Mouse (Mus musculus): ENCODE measurements around the gene 4930469K13Rik. TPM values are rescaled to one million over a fixed set of nuclear protein-coding genes. Genes with fewer than 3 reads are reported as not detected.

The 4930469K13Rik gene
- polyA plus RNA-seq, 1 experiment from 2014 or later: not detected

DNA sequence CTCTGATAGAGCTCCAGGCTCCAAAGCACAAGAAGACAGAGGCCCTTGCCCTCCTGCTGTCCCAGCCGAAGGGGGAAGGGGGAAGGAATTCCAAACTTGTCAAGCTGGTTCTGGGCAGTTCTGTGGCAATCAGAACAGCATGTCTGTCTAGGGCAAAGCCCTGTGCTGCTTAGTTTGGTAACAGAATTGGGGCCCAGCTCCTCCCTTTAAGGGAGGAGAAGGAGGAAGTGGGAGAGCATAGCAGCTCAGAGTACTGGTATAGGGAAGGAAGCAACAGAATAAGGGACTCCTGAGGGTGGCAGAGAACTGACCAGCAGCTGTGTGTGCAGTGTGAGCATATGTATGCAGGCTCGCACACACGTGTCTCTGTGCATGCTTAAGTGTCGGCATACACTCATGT lies 26.0 kb downstream of the 4930469K13Rik start:
- Histone ChIP-seq H3K4me3 (ENCODE audit: low read depth, low read length) (no peak overlapping the region), H3K9ac (ENCODE audit: low read length) (no peak overlapping the region), H3K4me2 (ENCODE audit: low read depth, low read length, severe bottlenecking) (no peak overlapping the region), H3K36me3 (ENCODE audit: control insufficient read depth, insufficient read depth, low read length) (no peaks in the 10 kb centered on the region), H3K27me3 (ENCODE audit: control insufficient read depth, insufficient read depth, low read length) (peaks cover 3% of the 10 kb centered on the region; the same call in 1 of the 2 replicates), H3K27ac (ENCODE audit: low read depth, low read length) (no peak overlapping the region), H3K4me1 (replicated peaks; ENCODE audit: control insufficient read depth, insufficient read depth, low read length) (no peaks in the 10 kb centered on the region), H3K9me3 (ENCODE audit: control insufficient read depth, low read length) (no peaks in the 10 kb centered on the region)
- ATAC-seq (replicated peaks; ENCODE audit: low FRiP score): no peak
- DNase-seq (ENCODE audit: low spot score): no peak
- 74% methylated on average over 4 of the region's 4 CpGs for WGBS

GRCm38 (mm10) chr11:34070596-34070995 lies 27.8 kb downstream of the 4930469K13Rik start:
- H3K36me3 ChIP-seq (ENCODE audit: control insufficient read depth, insufficient read depth, low read length): no peaks in the 10 kb centered on the region
- H3K27ac ChIP-seq (ENCODE audit: low read depth, low read length): no peak overlapping the region
- no peak for DNase-seq (ENCODE audit: low spot score)
- ATAC-seq (replicated peaks; ENCODE audit: low FRiP score): no peak
- H3K9me3 ChIP-seq (ENCODE audit: control insufficient read depth, low read length): no peaks in the 10 kb centered on the region
- peaks cover 3% of the 10 kb centered on the region; the same call in 1 of the 2 replicates for H3K27me3 ChIP-seq (ENCODE audit: control insufficient read depth, insufficient read depth, low read length)
- H3K4me2 ChIP-seq (ENCODE audit: low read depth, low read length, severe bottlenecking): no peak overlapping the region
- H3K4me3 ChIP-seq (ENCODE audit: low read depth, low read length): no peak overlapping the region
- no peak overlapping the region for H3K9ac ChIP-seq (ENCODE audit: low read length)
- no peaks in the 10 kb centered on the region for H3K4me1 ChIP-seq (replicated peaks; ENCODE audit: control insufficient read depth, insufficient read depth, low read length)

DNA sequence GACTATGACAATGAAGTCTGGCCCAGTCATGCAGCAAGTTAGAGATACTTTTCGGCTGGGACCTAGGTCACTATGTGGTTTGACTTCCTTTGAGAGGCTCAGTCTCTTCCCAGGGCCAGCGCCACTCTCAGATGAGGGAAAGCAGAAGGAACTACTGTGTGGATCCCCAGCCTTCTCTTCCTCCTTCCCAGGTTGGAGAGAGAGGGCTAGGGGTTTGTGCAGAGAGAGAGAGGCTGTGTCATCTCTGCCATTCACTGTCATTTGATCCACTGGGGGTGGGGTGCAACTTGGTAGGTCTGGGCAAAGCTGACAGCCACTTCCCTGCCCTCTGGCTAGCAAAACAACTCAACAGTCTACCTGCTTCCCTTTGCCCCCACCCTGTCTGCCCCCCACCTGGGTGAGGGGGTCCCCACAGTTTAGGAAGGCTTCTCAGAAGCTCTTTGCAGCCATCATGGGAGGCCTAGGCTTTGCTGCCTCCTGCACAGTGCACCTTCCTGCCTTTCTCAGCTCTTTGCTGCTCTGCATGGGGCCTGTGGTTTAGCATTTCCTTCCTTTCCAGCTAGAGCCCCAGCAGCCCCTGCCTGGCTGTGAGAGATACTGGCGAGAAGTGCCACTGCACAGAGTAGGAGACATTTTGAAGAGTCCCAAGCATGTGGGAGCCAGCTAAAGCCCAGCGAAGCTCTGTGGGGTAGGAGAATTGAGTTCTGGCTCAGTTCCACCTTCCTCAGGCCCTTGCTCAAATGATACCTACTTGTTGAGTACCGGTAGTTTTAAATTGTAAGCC lies 34.5 kb downstream of the 4930469K13Rik start:
- Histone ChIP-seq H3K4me1 (replicated peaks; ENCODE audit: control insufficient read depth, insufficient read depth, low read length) (no peaks in the 10 kb centered on the region), H3K9ac (ENCODE audit: low read length) (no peak overlapping the region), H3K9me3 (ENCODE audit: control insufficient read depth, low read length) (no peaks in the 10 kb centered on the region), H3K4me3 (ENCODE audit: low read depth, low read length) (no peak overlapping the region), H3K4me2 (ENCODE audit: low read depth, low read length, severe bottlenecking) (no peak overlapping the region), H3K27ac (ENCODE audit: low read depth, low read length) (no peak overlapping the region), H3K27me3 (ENCODE audit: control insufficient read depth, insufficient read depth, low read length) (no peaks in the 10 kb centered on the region), H3K36me3 (ENCODE audit: control insufficient read depth, insufficient read depth, low read length) (no peaks in the 10 kb centered on the region)
- ATAC-seq (replicated peaks; ENCODE audit: low FRiP score) (no peak), DNase-seq (ENCODE audit: low spot score) (no peak)
- 59% methylated on average over 5 of the region's 5 CpGs for WGBS

- WGBS: 70% methylated on average over 2 of the region's 2 CpGs
These were observed 35.1 kb downstream of the 4930469K13Rik start for GRCm38 (mm10) chr11:34063257-34063656.

GRCm38 (mm10) chr11:34061740-34062139 lies 36.6 kb downstream of the 4930469K13Rik start:
- H3K36me3 ChIP-seq (ENCODE audit: control insufficient read depth, insufficient read depth, low read length): no peaks in the 10 kb centered on the region
- 60% methylated on average over 6 of the region's 6 CpGs for WGBS
- H3K4me2 ChIP-seq (ENCODE audit: low read depth, low read length, severe bottlenecking): no peak overlapping the region
- H3K4me1 ChIP-seq (replicated peaks; ENCODE audit: control insufficient read depth, insufficient read depth, low read length): no peaks in the 10 kb centered on the region
- no peak overlapping the region for H3K9ac ChIP-seq (ENCODE audit: low read length)
- H3K4me3 ChIP-seq (ENCODE audit: low read depth, low read length): no peak overlapping the region
- no peaks in the 10 kb centered on the region for H3K9me3 ChIP-seq (ENCODE audit: control insufficient read depth, low read length)
- no peak for ATAC-seq (replicated peaks; ENCODE audit: low FRiP score)
- no peak for DNase-seq (ENCODE audit: low spot score)
- H3K27me3 ChIP-seq (ENCODE audit: control insufficient read depth, insufficient read depth, low read length): no peaks in the 10 kb centered on the region
- no peak overlapping the region for H3K27ac ChIP-seq (ENCODE audit: low read depth, low read length)

More at GRCm38 (mm10) chr11:34063257-34063656, 35.1 kb downstream of the 4930469K13Rik start:
- ATAC-seq (replicated peaks; ENCODE audit: low FRiP score) (no peak), DNase-seq (ENCODE audit: low spot score) (no peak)
- Histone ChIP-seq H3K4me1 (replicated peaks; ENCODE audit: control insufficient read depth, insufficient read depth, low read length) (no peaks in the 10 kb centered on the region), H3K9me3 (ENCODE audit: control insufficient read depth, low read length) (no peaks in the 10 kb centered on the region), H3K4me3 (ENCODE audit: low read depth, low read length) (no peak overlapping the region), H3K9ac (ENCODE audit: low read length) (no peak overlapping the region), H3K27ac (ENCODE audit: low read depth, low read length) (no peak overlapping the region), H3K4me2 (ENCODE audit: low read depth, low read length, severe bottlenecking) (no peak overlapping the region), H3K27me3 (ENCODE audit: control insufficient read depth, insufficient read depth, low read length) (no peaks in the 10 kb centered on the region), H3K36me3 (ENCODE audit: control insufficient read depth, insufficient read depth, low read length) (no peaks in the 10 kb centered on the region)

DNA sequence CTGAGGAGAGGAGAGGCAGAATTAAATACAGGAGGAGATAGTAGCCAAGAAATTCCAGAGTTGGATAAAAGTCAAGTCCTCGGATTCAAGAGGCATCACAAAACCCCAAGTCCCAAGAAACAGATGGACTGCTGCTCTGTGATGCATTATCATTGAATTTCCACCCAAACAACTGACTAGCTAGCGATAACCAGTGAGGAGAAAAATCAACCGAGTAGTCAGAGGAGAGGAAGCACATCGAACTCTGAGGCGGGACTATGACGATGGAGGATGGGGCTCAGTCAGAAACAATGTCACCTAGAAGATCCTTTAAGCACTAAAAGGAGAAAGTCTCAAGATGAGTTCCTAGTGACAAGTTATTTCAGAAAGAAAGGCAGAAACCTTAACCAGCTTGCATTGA lies 39.4 kb downstream of the 4930469K13Rik start:
- H3K4me1 ChIP-seq (replicated peaks; ENCODE audit: control insufficient read depth, insufficient read depth, low read length): no peaks in the 10 kb centered on the region
- no peaks in the 10 kb centered on the region for H3K9me3 ChIP-seq (ENCODE audit: control insufficient read depth, low read length)
- 91% methylated on average over 6 of the region's 6 CpGs for WGBS

GRCm38 (mm10) chr11:34058332-34058731 lies 40.0 kb downstream of the 4930469K13Rik start:
- Histone ChIP-seq H3K4me1 (replicated peaks; ENCODE audit: control insufficient read depth, insufficient read depth, low read length) (no peaks in the 10 kb centered on the region), H3K27ac (ENCODE audit: low read depth, low read length) (no peak overlapping the region), H3K27me3 (ENCODE audit: control insufficient read depth, insufficient read depth, low read length) (no peaks in the 10 kb centered on the region), H3K9me3 (ENCODE audit: control insufficient read depth, low read length) (no peaks in the 10 kb centered on the region), H3K36me3 (ENCODE audit: control insufficient read depth, insufficient read depth, low read length) (no peaks in the 10 kb centered on the region), H3K4me3 (ENCODE audit: low read depth, low read length) (no peak overlapping the region), H3K9ac (ENCODE audit: low read length) (no peak overlapping the region), H3K4me2 (ENCODE audit: low read depth, low read length, severe bottlenecking) (no peak overlapping the region)
- DNase-seq (ENCODE audit: low spot score) (no peak), ATAC-seq (replicated peaks; ENCODE audit: low FRiP score) (no peak)

More for the DNA sequence above, 39.4 kb downstream of the 4930469K13Rik start:
- Histone ChIP-seq H3K36me3 (ENCODE audit: control insufficient read depth, insufficient read depth, low read length) (no peaks in the 10 kb centered on the region), H3K27me3 (ENCODE audit: control insufficient read depth, insufficient read depth, low read length) (no peaks in the 10 kb centered on the region), H3K4me3 (ENCODE audit: low read depth, low read length) (no peak overlapping the region), H3K4me2 (ENCODE audit: low read depth, low read length, severe bottlenecking) (no peak overlapping the region), H3K9ac (ENCODE audit: low read length) (no peak overlapping the region), H3K27ac (ENCODE audit: low read depth, low read length) (no peak overlapping the region)
- no peak for ATAC-seq (replicated peaks; ENCODE audit: low FRiP score)
- no peak for DNase-seq (ENCODE audit: low spot score)

GRCm38 (mm10) chr11:34056715-34057114 lies 41.6 kb downstream of the 4930469K13Rik start:
- Histone ChIP-seq H3K27me3 (ENCODE audit: control insufficient read depth, insufficient read depth, low read length) (no peaks in the 10 kb centered on the region), H3K27ac (ENCODE audit: low read depth, low read length) (no peak overlapping the region), H3K36me3 (ENCODE audit: control insufficient read depth, insufficient read depth, low read length) (no peaks in the 10 kb centered on the region), H3K9me3 (ENCODE audit: control insufficient read depth, low read length) (no peaks in the 10 kb centered on the region), H3K4me2 (ENCODE audit: low read depth, low read length, severe bottlenecking) (no peak overlapping the region), H3K4me1 (replicated peaks; ENCODE audit: control insufficient read depth, insufficient read depth, low read length) (no peaks in the 10 kb centered on the region), H3K9ac (ENCODE audit: low read length) (no peak overlapping the region), H3K4me3 (ENCODE audit: low read depth, low read length) (no peak overlapping the region)
- ATAC-seq (replicated peaks; ENCODE audit: low FRiP score) (no peak), DNase-seq (ENCODE audit: low spot score) (no peak)
- 74% methylated on average over 1 of the region's 1 CpGs for WGBS
